Mouse (Mus musculus) cerebellum, postnatal 4 days (tissue): Measurements from ENCODE around the gene Trpc1.

Source experiments
- DNase-seq, 2 experiments: peaks; one replicate each; pipeline ENCODE4 v3.0.0; 2022; ENCODE audit warnings: low spot score in 2 of 2, mixed read lengths in 1 of 2

The Trpc1 gene

GRCm38 (mm10) chr9:95750037-95750511 is at the start of gene Trpc1:
Gene Trpc1 (minus strand): TSS chr9:95750375.
- peak; percentile 48 to 77 for DNase-seq

DNA sequence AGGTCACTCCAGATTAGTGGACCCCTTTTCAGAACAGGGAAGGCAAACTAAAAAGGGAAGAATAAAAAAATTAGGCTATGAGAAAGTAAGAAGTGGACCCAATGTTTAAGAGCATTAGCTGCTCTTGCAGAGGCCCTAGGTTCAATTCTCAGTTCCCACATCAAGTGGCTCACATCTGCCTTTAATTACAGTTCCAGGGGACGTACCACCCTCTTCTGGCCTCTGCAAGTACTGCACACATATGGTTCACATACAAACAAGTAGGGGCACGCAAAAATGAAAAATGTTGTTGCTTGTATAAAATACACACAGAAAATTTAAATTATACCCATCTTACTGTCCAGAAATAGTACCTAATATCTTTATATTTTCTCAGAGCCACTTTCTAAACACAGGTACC is 46.1 kb upstream of the Trpc1 start:
- no peak for DNase-seq

GRCm38 (mm10) chr9:95795844-95796243 is 45.7 kb upstream of the Trpc1 start:
- no peak for DNase-seq

GRCm38 (mm10) chr9:95795077-95795784 is 45.1 kb upstream of the Trpc1 start:
- no peak for DNase-seq

GRCm38 (mm10) chr9:95793986-95794744 is 44.0 kb upstream of the Trpc1 start:
- no peak for DNase-seq

DNA sequence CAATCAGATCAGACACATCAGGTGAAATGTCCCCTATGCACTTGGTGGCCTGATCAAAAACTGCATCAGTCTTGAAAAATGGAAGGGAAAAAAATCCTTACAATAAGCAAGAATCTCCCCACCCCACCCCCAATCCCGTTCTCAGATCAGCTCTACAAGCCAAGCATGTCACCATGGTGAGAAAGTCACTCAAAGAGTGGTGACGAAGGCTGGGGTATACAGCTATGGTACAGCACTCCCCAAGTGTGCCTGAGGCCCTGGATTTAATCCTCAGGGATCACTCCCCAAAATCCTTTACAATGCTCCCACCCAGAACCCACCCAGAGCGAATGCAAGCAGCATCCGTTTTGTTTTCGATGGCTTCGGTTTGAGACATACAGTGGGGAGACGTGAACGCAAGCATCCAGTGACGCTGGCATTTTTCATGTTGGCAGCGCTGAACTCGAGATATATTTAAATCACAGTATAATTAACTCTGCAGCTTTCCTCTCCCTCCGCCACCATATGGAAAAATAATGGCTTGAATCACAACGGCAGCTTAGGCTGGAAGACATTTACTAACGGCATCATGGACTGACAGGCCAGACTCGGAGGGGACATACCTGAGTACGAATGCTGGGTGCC is 34.8 kb upstream of the Trpc1 start:
- no peak for DNase-seq

DNA sequence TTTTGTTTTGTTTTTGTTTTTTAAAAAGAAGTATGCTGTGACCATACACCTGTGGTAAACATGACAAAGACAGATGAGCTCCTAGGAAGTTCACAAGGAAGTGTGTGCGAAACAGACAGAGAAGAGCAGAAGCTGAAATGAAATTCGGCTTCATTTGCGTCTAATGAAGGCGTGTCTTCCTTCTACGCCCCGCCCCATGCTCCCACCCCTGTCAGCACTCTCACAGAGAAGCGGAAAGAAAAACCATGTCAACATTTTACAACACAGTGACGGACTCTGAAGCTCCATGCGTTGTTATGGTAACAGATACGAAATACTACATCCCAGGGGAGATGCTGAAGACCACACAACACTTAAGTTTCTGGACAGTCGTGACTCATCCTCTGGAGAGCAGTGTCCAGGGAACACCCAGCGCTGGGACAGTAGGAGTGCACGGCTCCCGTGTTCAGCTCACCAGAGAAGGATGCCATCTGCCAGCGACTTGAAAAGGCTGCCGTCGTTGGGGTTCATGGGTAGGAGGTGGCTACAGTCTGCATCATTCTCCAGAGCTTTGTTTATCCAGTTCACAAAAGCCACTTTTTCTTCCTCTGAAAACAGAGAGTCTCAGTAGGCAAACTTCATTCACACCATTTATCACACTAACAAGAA is 33.6 kb upstream of the Trpc1 start:
- DNase-seq: no peak

- no peak for DNase-seq
Observed at GRCm38 (mm10) chr9:95771671-95772070, 21.5 kb upstream of the Trpc1 start.

DNA sequence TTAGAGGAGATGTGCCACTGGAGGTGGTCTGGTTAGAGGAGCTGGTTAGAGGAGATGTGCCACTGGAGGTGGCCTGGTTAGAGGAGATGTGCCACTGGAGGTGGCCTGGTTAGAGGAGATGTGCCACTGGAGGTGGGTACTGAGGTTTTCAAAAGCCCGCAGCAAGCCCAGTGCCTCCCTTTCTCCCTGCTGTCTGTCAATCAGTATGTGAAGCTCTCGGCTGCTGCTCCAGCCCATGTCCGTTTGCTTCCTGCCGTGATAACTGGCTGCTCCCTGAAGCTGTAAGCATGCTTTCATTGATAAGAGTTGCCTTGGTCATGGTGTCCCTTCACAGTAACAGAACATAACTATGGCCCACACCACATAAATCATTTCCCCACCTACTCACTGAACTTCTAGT is 13.0 kb upstream of the Trpc1 start:
- no peak for DNase-seq

GRCm38 (mm10) chr9:95762228-95762627 is 12.1 kb upstream of the Trpc1 start:
- DNase-seq: no peak

GRCm38 (mm10) chr9:95761381-95761780 is 11.2 kb upstream of the Trpc1 start:
- no peak for DNase-seq

GRCm38 (mm10) chr9:95750746-95751145 is 571 bp upstream of the Trpc1 start:
- no peak for DNase-seq

DNA sequence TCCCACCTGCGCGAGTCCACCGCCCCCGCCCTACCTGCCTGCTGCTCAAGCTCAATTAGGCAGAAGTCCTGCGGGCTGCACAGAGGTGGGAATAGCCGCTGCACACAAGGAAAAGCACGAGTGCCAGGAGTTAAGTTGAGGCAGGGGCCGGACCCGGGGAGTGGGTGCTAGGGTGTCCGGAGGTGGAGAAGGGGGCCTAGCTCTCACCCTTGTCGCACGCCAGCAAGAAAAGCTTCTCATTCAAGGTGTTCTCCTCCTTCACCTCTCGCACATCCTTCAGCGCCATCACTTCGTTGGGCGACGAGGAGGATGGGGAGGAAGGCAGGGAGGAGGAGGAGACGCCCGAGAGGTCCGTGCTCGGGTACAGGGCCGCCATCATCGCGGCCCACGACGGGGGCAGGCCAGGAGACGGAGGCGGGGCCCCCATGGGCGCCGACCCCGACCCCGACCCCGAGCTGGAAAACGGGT is 680 bp downstream of the Trpc1 start:
- peak in 1 of 2 experiments; percentile 18 for DNase-seq

- no peak for DNase-seq
Observed at GRCm38 (mm10) chr9:95747298-95747697, 2.9 kb downstream of the Trpc1 start.

DNA sequence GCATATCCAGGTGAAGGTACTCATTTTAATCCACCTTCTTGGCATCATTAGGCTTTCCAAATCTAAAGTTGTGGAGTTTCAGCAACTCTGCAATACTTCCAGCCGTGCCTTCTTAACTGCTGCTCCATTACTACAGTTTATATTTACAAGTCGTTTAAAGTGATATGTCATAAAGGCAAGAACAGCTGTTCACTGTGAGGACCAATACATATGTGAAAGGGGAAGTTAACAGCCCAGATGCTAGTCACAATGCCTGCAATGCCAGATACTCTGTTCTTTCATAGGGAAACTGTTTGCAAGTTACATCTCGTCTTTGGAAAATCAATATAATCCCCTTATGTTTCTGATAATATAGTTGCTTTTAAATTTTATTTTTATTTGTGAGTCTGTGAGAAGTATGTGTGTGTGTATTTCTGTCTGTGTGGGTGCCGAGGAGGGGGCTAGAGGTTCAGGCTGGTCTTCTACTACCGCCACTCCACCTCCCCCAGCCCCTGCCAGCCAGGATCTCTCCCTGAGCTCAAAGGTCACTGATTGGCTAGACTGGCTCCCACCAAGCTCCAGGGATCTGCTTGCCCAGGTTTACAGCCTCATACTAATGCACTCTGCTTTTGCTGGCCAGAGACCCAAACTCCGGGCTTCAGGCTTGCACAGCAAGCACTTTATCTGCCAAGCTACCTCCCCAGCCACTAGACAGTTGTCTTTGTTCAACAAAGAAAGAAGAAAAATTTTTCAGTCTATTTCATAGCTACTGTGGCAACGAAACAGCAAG is 5.1 kb downstream of the Trpc1 start:
- DNase-seq: no peak

- DNase-seq: no peak
Observed at GRCm38 (mm10) chr9:95736238-95736637, 13.9 kb downstream of the Trpc1 start.

DNA sequence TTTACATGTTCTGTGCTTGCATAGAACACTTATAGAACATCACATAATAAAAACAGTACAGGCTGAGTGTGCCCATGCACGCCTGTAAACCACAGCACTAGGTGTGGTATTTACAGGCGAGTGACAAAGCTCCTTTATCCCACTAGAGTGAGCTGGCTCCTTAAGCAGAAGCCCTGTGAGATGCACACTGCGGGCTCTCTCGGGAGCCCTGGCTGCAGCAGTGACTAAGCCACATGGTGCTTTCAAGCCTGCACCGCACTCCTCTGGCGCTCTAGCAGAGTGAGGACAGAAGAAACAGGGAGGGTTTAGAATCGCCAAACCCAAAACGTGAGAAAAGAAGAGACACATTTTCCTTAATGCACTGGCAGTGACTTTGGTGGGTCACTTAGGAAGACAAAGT is 37.6 kb downstream of the Trpc1 start:
- DNase-seq: no peak

GRCm38 (mm10) chr9:95708943-95709342 is 41.2 kb downstream of the Trpc1 start:
- DNase-seq: no peak

DNA sequence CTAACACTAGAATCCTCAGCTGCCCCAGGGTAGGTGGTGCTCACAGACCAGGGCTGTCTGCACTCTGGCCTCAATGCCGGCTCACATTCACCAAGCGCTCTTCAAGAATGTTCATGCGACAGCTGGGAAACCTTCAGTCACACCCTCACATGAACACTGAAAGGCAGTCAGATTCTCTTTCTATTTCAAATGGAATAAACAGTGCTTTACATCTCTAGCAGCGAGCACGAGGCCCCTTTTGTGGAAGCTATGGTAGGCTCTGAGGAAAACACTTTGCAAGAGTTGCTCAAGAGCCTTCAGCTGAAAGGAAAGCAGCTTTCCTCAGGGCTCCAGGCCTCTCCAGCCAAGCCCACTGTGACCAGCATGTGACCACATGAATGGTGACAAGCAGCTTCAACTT is 44.8 kb downstream of the Trpc1 start:
- no peak for DNase-seq

DNA sequence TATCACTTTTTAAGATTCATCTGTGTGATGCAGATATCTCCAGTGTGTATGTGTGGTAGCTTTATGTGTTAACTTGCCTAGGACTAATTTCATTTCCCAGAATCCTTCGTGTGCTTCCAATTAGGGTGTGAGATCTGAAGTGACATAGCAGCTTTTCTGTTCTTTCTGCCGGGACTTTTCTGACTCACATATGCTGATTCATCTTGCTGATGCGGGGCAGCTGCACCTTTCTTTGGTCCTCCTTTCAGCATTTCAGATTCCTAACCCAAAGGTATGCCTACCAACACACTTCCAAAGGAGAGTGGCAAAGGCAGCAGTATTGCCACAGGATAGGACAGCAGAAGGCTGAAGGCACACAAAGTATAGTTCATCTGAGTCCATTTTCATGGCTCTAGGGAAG is 46.1 kb downstream of the Trpc1 start:
- no peak for DNase-seq

DNA sequence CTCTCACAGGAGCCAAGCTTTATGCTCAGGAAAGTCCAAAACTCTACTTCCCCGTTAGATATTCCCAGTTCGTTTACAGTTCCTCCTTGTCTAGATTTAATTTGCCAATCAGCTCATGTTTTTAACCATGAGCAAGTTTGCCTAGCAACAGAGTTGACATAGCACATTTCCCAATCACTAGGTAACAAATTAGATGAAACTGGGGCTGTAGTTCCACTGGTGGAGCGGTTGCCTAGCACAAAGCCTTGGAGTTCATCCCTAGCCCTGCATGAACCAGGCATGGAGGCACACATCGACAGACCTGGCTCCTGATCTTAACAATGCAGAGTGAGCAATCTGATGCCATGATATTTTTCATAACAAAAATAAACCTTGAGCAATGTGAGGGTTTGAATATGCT is 50.9 kb downstream of the Trpc1 start:
- DNase-seq: no peak
